Mouse (Mus musculus) cortical plate, adult 2 months (tissue): ENCODE results near the gene Tgfbrap1.

Experiments
- CTCF ChIP-seq: fragments of 200-500 bp; IDR thresholded peaks from 2 replicates; pipeline ENCODE4 v1.5.1; 2011; ENCODE audit warnings: mild to moderate bottlenecking, control low read depth, low read length; ENCODE audit not compliant: insufficient read depth; ENCODE audit errors: extremely low read depth
- POLR2A ChIP-seq: fragments of 200-500 bp; IDR thresholded peaks from 2 replicates; pipeline ENCODE4 v1.6.1; 2011; ENCODE audit warnings: mild to moderate bottlenecking, low read length, control low read depth; ENCODE audit not compliant: insufficient read depth; ENCODE audit errors: extremely low read depth

- TF ChIP-seq POLR2A (no peak), CTCF (no peak)
Observed at GRCm38 (mm10) chr1:43120950-43121349, 22.5 kb upstream of the Tgfbrap1 start.
